Mouse (Mus musculus) urinary bladder, postnatal 14 days (tissue): ENCODE results near the gene Zfp865.
"Not testable (repeated sequence)": the region's sequence is repeated elsewhere in the genome, so short reads cannot be mapped to it uniquely, and the experiment has no call there.

Source experiments
- DNase-seq: peaks from one replicate; pipeline ENCODE4 v3.0.0; 2021; ENCODE audit warnings: low spot score

The Zfp865 gene

DNA sequence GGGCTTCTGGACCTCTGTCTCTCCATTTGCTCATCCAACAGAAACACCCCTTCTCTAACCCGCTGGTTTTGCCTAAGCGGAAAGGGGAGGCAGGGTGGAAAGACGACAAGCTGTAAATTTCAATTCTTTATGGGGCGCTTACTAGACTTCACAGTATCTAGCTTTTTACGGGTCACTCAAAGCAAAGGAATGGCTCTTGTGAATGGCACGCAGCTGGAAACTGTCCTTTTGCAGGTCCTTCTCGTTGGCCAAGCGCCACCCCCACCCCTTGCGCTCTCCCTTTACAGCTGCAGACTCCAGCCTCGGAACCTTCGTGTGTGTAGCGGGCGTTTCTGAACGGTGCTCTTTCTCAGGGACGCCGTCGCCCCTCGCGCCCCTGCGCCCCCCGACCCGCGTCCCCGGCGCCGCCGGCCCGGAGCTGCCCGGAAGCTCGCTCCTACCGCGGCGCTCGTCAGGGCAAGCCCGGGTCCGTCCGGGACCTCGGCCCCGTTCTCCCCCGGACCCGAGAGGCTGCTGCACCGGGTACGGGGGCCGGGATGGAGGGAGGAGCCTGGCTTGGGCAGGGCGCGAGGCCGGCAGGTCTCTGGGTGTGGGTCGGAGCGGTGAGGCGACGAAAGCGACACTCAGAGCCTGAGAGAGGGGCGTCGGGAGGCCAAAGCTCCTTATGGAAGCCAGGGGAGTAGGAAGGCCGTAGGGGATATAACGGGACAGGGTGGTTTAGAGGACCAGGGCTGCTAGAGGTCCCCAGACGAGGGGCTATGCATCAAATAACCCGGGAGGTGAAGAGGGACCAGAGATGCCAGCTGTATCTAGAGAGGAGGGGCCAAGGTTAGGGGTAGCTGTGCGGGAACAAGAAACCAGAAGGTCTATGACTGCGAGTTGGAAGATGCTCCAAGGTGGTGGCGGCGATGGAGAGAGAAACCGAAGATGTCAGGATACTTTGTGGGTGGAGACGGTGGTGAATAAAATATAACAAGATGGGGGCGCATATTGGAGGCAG, 31.3 kb downstream of the Zfp865 start, which contains the start of gene Zfp580:
Gene Zfp580, plus strand, starts transcription at position 346 of the 1,000 bp plus-strand sequence.
- peak; percentile 73 for DNase-seq

DNA sequence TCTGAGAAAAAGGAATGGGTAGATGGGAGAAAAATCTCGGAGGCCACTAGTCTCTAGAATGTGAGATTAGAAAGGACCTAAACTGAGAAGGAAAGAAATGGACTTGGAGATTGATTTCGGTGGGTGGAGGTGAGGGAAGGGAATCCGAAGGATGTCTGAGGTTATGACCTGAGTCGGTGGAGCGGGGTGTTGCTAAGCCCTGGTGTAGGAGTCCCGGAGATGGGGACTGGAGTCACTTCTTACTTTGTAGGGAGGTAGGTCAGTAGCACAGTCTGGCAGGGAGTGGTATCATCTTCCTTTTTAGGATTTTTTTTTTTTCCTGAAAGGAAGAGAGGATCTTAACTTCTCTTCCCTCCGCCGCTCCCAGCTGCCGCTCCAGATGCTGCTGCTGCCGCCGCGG, 32.3 kb downstream of the Zfp865 start:
- DNase-seq: no peak

DNA sequence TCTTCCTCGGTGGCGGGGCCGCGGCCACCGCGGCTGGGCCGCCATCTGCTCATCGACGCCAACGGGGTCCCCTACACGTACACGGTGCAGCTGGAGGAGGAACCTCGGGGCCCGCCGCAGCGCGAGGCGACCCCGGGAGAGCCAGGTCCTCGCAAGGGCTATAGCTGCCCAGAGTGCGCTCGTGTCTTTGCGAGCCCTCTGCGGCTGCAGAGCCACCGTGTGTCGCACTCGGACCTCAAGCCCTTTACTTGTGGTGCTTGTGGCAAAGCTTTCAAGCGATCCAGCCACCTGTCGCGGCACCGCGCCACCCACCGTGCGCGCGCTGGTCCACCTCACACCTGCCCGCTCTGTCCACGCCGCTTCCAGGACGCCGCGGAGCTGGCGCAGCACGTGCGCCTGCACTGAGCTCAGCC, 32.8 kb downstream of the Zfp865 start:
- DNase-seq: no peak

DNA sequence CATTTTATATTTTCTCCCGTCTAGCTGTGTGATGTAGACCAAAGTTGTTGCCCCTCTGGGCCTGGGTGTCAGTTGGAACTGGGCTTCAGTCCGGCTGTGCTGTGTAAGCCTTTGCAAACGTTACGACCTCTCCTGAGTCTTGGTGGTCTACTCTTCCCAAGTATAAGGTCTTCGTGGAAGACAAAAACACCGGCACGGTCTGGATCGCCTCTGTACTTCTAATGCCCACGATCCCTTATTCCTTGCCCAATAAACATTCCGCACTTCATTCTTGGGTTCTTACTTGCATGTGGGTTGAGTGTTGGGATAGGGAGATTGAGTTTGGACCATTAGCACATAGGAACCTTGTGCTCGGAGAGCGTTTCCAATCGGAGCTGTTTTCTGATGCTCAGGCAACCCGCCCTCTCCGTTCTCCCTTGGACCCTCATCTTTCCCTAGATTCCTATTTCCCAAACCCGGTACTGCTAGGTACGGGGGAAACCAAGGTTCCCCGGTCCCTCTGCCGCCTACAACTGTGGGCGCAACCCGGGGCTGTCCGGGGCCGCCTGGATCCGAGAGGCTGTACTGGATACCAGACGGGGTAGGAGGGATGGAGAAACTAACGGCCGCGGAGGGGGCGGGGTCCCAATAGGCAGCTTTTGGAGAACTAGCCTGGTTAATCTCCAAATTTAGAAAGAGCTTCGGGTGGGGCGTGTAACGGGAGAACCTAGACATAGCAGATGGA, 33.4 kb downstream of the Zfp865 start:
- DNase-seq: no peak

DNA sequence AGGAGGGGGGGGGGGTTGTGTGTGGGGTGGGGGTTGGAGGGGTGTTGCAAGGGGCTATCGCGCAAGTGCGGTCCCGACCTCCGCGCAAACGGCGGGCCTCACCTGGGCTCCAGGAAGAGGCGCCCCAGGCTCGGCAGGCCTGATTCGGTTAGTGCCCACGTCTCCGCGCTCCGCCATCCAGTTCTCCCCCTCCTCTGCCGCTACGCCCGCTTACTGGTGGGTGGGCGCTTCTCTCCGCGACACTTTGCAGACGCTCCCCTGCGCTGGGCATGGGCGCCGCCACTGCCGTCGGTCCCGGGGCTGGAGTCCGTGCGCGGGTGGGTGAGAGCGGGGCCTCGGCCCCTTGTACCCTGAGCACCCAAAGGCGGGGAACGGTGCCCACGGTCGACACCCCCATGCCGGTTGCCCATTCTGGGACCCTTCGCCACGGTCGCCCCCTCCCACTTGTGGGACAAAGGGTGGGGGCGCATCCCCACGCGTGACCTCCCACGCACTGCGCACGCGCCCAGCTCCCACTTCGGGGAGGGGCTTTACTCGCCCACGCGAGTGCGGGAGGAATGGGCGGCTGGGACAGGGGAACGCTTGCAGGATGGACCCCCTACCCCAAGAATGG, 36.6 kb downstream of the Zfp865 start:
- DNase-seq: no peak

DNA sequence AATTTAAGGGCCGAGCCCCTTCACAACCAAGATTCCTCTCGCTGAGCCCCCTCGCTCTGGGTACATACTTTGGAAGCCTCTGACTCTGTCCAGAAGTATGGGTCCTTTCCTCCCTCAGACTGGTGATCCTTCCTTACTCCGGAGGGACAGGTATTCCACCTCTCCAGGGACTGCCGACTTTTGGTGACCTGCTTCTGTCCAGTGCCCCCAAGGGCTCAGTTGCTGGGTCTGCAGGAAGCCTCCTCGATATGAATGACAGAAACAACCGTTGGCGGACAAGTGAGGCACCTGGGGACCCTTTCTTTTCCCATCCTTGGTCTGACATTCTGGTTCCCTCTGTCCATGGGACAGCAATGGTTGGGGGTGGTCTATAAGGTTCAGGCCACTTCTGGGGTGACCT, 37.2 kb downstream of the Zfp865 start:
- no peak for DNase-seq

DNA sequence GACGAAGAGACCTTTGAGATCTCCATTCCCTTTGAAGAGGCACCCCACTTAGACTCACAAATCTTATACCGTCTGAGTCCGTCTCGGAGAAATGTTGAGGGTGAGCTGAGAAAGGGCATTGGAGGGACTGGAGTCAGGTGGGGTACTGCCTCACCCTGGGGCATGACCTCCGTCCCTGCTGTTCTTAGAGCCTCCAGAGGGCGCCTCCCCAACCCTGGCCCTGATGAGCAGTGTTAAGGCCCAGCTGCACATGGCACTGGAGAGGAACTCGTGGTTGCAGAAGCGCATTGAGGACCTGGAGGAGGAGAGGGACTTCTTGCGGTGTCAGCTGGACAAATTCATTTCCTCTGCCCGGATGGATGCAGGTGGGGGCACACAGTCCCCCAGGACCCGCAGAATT, 37.6 kb downstream of the Zfp865 start:
- DNase-seq: no peak

DNA sequence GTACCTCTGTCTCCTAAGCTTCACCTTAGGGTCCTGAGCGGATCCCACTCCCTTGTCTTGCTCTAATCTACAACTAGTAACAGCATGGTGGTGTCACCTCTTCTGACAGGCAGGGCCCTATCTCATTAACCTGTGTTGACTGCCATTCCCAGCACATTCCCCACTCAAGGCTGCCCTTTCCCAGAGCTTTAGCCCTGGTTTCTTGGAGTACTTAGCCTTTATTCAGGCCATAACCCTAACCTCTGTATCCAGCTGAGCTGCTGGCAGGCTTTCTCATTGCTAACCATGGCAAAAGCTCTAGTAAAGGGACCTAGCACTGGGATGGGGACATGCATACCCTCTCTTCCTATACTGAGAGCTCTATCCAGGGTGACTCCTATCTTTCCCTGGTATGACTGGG, 38.5 kb downstream of the Zfp865 start:
- no peak for DNase-seq

DNA sequence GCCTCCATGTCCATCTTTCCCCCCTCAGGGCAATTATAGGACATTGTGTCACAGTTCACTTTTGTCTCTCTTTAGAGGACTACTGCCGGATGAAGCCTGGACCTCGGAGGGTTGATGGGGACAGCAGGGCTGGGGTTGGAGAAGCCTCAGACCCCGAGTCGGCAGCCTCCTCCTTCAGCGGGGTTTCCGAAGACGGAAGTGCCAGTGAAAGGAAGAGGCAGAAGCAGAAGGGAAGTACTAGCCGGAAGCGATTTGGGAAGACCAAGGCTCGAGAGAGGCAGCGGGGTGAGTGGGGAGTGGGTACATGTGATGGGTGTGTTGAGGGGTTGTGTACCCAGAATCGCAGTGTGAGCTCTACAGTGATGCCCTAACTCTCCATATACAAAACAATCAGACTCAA, 39.2 kb downstream of the Zfp865 start:
- DNase-seq: no peak

DNA sequence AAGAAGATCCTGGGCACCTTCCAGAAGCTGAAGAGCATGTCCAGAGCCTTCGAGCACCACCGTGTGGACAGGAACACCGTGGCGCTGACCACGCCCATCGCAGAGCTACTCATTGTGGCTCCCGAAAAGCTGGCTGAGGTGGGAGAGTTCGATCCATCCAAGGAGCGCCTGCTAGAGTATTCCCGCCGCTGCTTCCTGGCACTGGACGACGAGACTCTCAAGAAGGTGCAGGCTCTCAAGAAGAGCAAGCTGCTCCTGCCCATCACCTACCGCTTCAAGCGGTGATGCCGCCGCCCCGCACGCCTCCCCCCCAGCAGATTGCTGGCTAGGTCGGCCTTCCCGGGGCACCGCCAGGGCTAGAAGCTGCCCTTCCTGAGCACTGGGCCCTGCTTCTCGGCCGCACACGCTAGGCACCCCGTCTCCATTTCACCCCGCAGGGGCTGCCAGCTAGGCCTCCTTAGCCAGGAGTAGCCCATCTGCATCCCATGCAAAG, 40.1 kb downstream of the Zfp865 start:
- peak; percentile 85 for DNase-seq

DNA sequence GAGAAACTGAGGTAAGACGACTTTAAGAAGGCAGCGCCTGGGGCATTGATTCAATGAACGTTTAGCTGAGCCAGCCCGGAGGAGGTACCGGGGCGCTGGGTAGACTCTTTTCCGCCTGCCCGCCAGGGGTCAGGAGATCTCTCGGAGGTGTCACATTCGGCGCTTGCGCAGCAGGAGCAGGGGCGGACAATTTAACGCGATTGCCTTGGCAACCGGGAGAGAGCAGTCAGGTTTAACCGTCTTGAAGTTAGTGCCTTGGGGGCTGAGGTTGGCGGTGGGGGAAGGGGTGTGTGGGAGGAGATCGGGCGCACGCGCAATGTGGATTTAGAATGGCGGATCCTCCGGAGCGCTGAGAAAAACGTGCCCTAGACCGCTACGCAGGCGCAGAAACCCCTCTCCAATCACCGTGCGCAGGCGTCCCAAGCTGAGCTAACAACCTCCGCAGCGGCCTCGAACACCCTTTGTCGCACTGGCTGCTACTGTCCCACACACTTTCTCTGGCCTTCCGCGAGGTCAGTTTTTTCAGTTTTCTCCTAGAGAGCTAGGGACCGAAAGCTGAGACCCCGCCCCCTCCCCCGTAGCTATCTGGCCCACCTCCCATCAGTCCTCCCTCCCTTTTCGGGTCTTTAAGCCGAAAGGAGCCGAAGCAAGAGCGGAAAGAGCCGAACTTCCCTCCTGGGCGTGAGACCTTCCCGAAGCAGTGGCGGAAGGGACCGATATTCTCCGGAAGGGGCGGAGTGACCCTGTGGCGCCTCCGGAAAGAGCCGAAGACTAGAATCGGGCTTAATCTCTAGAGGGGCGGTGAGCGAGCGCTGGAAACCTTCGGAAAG, 41.0 kb downstream of the Zfp865 start:
- peak; percentile 99 for DNase-seq

DNA sequence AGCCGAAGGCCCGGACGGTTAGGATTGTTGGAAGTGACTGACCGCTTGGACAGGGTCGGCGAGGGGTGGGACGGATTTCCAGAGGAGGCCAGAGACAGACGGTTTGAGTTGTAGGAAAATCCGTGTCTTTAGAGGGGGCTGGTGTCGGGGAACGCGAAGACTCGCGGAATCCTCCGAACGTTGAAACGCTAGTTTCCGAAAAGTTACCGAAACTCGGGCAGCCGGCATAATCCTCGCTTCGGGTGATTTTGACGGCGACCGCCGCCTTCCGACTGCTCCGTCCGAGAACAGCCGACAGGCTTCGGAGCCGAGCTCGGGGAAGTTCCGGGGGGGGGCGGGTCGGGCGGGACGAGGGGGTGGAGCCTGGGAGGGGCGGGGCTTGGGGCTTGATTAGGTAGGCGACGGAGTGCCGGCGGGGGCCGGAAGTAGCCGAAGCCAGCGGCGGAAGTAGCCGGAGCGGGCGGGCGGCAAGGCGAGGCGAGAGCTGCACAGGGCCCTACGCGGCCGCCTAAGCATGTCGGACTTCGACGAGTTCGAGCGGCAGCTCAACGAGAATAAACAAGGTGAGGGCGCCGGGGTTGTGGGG, 41.7 kb downstream of the Zfp865 start, which contains the start of gene U2af2:
Gene U2af2, plus strand, starts transcription at position 370 of the 586 bp plus-strand sequence.
- DNase-seq: peak; percentile 94

DNA sequence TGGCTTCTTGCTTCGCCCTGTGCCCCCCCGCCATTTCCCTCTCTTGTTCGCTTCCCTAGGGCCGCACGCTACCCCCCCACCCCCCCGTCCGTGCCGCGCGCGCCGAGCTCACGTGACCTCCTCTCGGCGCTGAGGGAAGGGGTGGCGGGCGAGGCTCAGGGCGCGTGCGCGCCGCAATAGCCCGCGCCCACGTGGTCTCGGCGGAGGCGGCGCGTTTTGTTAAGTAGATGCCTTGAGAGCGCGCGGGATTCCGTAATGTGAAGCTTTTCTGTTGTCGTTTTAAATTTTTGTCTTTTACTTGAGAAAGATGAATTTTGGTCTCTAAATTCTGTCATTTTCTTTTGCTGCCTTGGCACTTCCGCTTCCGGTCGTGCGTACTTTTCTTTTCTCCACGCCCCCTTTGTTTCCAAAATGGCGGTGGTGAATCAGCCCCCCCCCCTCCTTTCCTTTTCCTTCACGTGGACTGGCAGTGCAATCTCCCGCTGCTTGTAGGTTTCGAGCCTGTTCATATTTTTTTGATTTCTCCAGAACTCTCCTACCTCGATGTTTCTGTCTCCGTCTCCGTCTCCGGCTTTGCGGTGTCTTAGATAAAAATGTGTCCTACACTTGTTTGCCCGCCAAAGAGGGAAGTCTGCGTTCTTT, 42.3 kb downstream of the Zfp865 start:
- DNase-seq: peak; percentile 69

DNA sequence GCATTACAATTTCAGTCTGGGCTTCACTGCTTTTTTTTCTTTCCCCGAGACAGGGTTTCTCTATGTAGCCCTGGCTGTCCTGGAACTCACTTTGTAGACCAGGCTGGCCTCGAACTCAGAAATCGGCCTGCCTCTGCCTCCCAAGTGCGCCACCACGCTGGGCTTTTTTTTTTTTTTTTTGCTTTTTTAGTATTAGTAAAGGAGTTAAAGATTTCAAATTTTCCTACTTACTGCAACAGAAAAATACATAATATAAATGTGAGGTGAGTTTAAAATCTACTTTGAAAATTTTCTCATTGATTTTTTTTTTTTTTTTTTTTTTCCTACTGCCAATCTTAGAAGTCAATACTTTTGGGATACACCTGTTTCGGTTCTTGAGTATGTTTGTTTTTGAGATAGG, 44.7 kb downstream of the Zfp865 start:
- no peak for DNase-seq

DNA sequence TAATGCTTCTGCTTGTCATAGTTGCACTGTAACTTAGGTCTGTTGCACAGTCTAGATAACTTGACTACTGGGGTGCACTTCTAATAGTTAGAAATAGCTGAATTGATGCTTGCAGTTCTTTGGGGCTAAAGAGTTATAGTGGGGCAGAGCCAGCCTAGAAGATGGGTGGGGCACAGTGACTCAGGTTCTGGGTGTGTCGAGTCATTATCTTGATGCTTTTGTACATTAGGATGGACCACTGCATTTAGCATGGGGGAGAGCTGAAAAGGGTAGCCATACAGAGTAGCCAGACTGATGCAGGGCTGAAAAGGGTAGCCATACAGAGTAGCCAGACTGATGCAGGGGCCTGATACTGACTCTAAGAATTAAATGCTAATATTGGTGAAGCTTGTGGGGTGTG, 53.4 kb downstream of the Zfp865 start:
- DNase-seq: no peak

DNA sequence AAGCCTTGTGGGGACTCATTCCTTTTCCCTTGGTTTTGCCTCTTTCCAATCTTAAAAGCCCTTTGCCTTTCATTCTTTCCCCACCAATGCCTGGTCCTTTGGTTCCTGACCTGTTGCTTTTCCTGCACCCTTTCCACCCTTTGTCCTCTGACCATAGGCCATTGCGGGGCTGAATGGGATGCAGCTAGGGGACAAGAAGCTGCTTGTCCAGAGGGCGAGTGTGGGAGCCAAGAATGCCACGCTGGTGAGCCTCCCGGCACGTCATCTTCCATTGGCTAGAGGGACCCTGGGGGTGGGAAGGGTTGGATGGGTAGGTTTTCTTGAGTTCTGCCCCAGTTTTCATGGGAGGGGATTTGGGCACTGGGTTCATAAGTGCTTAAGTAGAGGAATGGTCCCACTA, 54.8 kb downstream of the Zfp865 start:
- DNase-seq: no peak

DNA sequence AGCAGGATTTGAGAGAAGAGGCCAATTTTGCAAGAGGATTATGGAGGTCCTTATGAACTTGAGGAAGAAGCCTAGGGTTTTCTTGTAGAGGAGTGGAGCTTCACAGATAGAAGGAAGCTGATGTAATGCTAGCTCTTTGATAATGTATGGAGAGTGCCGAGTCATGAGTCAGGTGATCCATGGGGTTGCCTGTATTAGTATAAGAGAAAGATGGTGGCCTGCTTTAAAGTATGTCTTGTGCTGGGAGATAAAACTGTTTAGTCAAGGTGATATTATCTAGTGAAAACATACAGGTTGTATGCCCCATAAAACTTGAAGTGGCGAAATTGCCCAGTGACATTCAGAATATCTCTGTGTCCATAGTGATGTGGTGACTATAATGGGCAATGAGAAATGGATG, 56.8 kb downstream of the Zfp865 start:
- no peak for DNase-seq

DNA sequence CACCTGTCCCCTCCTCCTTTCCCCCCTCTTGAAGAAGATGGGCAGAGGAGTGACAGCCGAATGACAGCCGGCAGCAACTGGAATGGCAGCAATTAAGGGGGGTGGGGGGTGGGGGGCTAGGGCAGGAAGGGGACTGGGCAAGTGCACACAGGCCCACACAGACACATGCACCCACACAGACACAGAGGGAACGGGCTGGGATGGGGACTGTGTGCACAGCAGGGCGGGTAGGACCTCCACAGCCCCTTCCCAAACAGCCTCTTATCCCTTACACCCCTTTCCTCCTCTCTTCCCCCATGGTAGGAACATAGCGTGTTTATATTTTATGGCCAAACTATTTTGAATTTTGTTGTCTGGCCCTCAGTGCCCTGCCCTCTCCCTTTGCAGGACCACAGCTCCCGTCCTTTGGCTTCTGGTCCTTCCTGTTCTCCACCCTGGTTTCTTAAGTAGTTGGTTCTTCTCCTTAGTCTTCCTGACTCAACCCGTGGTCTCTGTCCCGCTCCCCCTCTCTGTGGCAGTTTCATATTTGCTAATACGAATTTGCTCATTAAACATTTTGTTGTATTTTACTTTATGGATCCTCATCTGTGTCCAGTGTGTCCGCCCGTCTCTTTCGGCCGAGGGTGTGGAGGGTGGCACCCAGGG, 59.3 kb downstream of the Zfp865 start:
- DNase-seq: not testable (repeated sequence)

DNA sequence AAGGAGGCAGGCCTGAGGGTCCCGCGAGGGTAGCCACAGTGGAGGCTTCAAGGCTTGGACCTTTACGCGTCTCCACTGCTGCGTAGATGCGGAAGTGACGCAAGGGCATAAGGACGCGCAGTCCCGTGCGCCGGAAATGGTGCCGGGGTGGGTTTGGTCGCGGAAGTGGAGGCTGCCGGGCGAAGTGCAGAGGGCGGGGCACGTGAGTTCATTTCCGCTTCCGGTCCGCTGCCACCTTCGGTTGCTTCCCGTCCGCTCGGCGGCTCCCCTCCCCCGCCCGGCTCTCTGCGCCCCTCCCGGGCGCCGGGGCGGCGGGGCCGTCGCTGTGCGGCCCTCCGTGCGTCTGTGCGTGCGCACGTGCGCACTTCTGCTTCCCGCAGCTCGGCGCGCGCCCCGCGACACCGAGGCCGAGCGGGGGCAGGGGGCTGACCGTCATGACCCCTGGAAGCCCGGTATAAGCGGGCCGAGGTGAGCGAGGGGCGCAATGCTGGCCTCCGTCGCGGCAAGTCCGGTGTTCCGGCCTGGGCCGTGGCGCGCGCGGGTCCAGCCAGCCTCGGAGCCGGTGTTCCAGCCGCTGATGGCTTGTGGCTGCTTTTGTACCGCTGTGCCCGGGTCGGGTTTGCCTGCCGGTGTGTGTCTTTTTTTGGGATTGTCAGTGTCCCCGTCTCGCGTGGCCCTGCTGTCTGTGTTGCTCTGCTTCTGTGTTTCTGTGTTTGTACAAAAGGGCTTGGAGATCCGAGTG, 60.0 kb downstream of the Zfp865 start, which contains the start of gene Epn1:
Gene Epn1, plus strand, starts transcription at position 226 of the 742 bp plus-strand sequence.
- DNase-seq: peak; percentile 97
